In the genomic region with DNA sequence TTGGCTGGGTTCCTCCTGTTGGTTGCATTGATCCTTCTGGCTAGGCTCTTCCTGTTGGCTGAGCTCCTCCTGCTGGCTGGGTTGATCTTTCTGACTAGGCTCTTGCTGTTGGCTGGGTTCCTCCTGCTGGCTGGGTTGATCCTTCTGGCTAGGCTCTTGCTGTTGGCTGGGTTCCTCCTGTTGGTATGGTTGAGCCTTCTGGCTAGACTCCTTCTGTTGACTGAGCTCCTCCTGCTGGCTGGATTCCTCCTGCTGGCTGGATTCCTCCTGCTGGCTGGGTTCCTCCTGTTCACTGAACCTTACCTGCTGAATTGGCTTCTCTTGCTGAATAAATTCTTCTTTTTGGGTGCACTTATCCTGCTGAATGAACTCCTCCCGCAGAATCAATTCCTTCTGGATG, we compare ENCODE assay signal across 9 mouse cellular contexts. TPM values are rescaled to one million over a fixed set of nuclear protein-coding genes. Genes with fewer than 3 reads are reported as not detected.
DNase-seq lines count a peak whose midpoint lies in the region; ATAC-seq and TF ChIP-seq lines count a peak whose summit lies in the region.
"Had no signal": no experiment of that assay in that cellular context is flagged by ENCODE, and none has a peak within 500 bp of the region (broad histone marks: within the 10 kb centered on the region; RNA-seq: fewer than 3 reads in every experiment).

No protein-coding gene starts in this region.

- no peak for TF ChIP-seq EP300 in stomach, postnatal 0 days (optimal IDR thresholded peaks at IDR 0.05)

- no peaks in the 10 kb centered on the region for H3K9me3 ChIP-seq in stomach, postnatal 0 days (ENCODE audit: control insufficient read depth, low read length)

- WGBS in stomach, postnatal 0 days = 85% methylated on average over 1 of the region's 1 CpGs

- DNase-seq in lung, postnatal 25 days (ENCODE audit: low spot score) = peak; percentile 10
- DNase-seq in lung, postnatal 10 days = no peak
- peak; percentile 93 to 94 for DNase-seq in cerebellum, postnatal 25 days
- peak; percentile 63 to 80 for DNase-seq in kidney, postnatal 36 days
- no peak for DNase-seq in stomach, postnatal 0 days (ENCODE audit: low spot score)
- no peak for DNase-seq in thymus, postnatal 14 days
- DNase-seq in ovary, postnatal 10 days (ENCODE audit: low spot score) = no peak

- no peak overlapping the region for H3K27ac ChIP-seq in stomach, postnatal 0 days (replicated peaks)

- no peak overlapping the region for H3K9ac ChIP-seq in stomach, postnatal 0 days (ENCODE audit: low read length)

- H3K4me2 ChIP-seq in stomach, postnatal 0 days (replicated peaks; ENCODE audit: low read depth) = no peak overlapping the region

- no peak for ATAC-seq in stomach, postnatal 0 days (ENCODE audit: low FRiP score, low TSS enrichment)

- TF ChIP-seq CTCF in stomach, postnatal 0 days (IDR thresholded peaks at IDR 0.05; ENCODE audit: low read depth) = 0 out of 2 replicates have a peak, but pooled peaks have one; percentile 16

- no peaks in the 10 kb centered on the region for H3K36me3 ChIP-seq in stomach, postnatal 0 days (ENCODE audit: control insufficient read depth, insufficient read depth, low read length)

- H3K4me3 ChIP-seq in stomach, postnatal 0 days (ENCODE audit: low read depth, low read length) = no peak overlapping the region

- H3K4me1 ChIP-seq in stomach, postnatal 0 days (replicated peaks; ENCODE audit: control insufficient read depth, insufficient read depth) = no peaks in the 10 kb centered on the region

- no peaks in the 10 kb centered on the region for H3K27me3 ChIP-seq in stomach, postnatal 0 days (ENCODE audit: control insufficient read depth, insufficient read depth, low read length)

RNA-seq across cellular contexts. Expression of a gene that starts 28.8 kb away (rescaled TPM):
- polyA plus RNA-seq in stomach, postnatal 0 days (2015; fragmentation: Nextera tagmentation; extraction: Ambion mirVana) = 1.3 and 1.7 TPM in 2 replicates

RNA-seq across cellular contexts. Expression of a gene that starts 39.8 kb away (rescaled TPM):
- polyA plus RNA-seq in stomach, postnatal 0 days (2015; fragmentation: Nextera tagmentation; extraction: Ambion mirVana) = 0.02 TPM in 1 of 2 replicates, not detected in the other
- polyA plus RNA-seq: liver, embryonic 16.5 days; spleen, adult 2 months had no signal

RNA-seq across cellular contexts. Expression of a gene that starts 44.1 kb away (rescaled TPM):
- 5.9 and 6.4 TPM in 2 replicates for polyA plus RNA-seq in stomach, postnatal 0 days (2015; fragmentation: Nextera tagmentation; extraction: Ambion mirVana)

RNA-seq across cellular contexts. Expression of a gene that starts 60.0 kb away (rescaled TPM):
- polyA plus RNA-seq in stomach, postnatal 0 days (2015; fragmentation: Nextera tagmentation; extraction: Ambion mirVana) = 15.9 and 16.9 TPM in 2 replicates

Comparison
In these comparisons a context has a peak if more than half of its experiments do, and no peak if none do; other contexts are left out.
1. DNase-seq: peak in lung, postnatal 25 days (single experiment), cerebellum, postnatal 25 days (2 of 2) and kidney, postnatal 36 days (2 of 2); none in lung, postnatal 10 days (single experiment), stomach, postnatal 0 days (single experiment), thymus, postnatal 14 days (single experiment) and ovary, postnatal 10 days (single experiment).